In the genomic region with DNA sequence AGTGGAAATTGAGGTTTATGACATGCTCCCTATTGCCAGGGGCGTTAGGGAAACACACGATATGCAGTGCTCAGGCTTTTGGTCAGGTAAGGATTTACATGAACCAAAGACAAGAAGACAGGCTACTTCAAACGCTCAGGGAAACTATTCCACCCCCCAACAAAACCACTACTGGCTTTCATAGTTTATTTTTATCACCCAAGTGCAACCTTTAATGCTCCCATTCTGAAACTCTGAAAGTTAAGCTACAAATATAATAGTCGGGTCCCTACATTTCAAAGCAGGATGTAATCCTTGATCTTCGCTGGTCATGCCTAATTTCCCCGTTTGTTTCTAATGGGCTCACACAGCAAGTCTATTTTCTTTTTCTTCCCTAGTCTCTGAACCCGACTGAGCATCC, we compare ENCODE assay signal across 35 mouse cellular contexts. TPM values are rescaled to one million over a fixed set of nuclear protein-coding genes. Genes with fewer than 3 reads are reported as not detected.
"Had no signal": no experiment of that assay in that cellular context is flagged by ENCODE, and none has a peak within 500 bp of the region (broad histone marks: within the 10 kb centered on the region; RNA-seq: fewer than 3 reads in every experiment).

No protein-coding gene starts in this region.

- H3K4me3 ChIP-seq: gastrocnemius, adult 2 months; heart, embryonic 10.5 days; heart, embryonic 12.5 days; hindbrain, embryonic 10.5 days; hindbrain, embryonic 13.5 days; intestine, embryonic 15.5 days; layer of hippocampus, adult 2 months; limb, embryonic 13.5 days; limb, embryonic 15.5 days; liver, embryonic 12.5 days had no signal

- DNase-seq: gastrocnemius, adult 2 months; gastrocnemius, postnatal 10 days; gastrocnemius, postnatal 25 days; heart, adult 18-20 months; heart, postnatal 10 days; heart, postnatal 4 days; kidney, adult 18-20 months; kidney, adult 8-10 months; kidney, postnatal 10 days; kidney, postnatal 25 days; kidney, postnatal 4 days; layer of hippocampus, postnatal 36 days; left cerebral cortex, postnatal 4 days had no signal

- H3K9ac ChIP-seq: heart, embryonic 12.5 days; hindbrain, embryonic 13.5 days; intestine, embryonic 15.5 days; limb, embryonic 13.5 days; limb, embryonic 15.5 days; liver, embryonic 12.5 days; liver, embryonic 14.5 days had no signal

- H3K4me1 ChIP-seq: liver, embryonic 12.5 days had no signal

- H3K9me3 ChIP-seq: heart, embryonic 10.5 days; heart, embryonic 12.5 days; hindbrain, embryonic 10.5 days; hindbrain, embryonic 13.5 days; intestine, embryonic 15.5 days; limb, embryonic 13.5 days; limb, embryonic 15.5 days; liver, embryonic 12.5 days had no signal

- ATAC-seq: hindbrain, embryonic 16.5 days; inflammation-experienced regulatory T-cells, adult 6 months; intestine, embryonic 15.5 days; intestine, postnatal 0 days; liver, embryonic 12.5 days had no signal

- H3K27ac ChIP-seq: gastrocnemius, adult 2 months; heart, embryonic 10.5 days; hindbrain, embryonic 10.5 days; hindbrain, embryonic 13.5 days; intestine, embryonic 15.5 days; layer of hippocampus, adult 2 months; limb, embryonic 13.5 days; limb, embryonic 15.5 days; liver, embryonic 12.5 days; liver, embryonic 14.5 days had no signal

- H3K4me2 ChIP-seq: heart, embryonic 12.5 days; hindbrain, embryonic 13.5 days; intestine, embryonic 15.5 days; limb, embryonic 13.5 days; limb, embryonic 15.5 days; liver, embryonic 12.5 days had no signal

- H3K36me3 ChIP-seq: heart, embryonic 10.5 days; heart, embryonic 12.5 days; hindbrain, embryonic 10.5 days; hindbrain, embryonic 13.5 days; intestine, embryonic 15.5 days; limb, embryonic 13.5 days; limb, embryonic 15.5 days; liver, embryonic 12.5 days had no signal

RNA-seq across cellular contexts. Expression of a gene that starts 1.3 kb away (rescaled TPM):
- total RNA-seq: gastrocnemius, adult 2 months; gastrocnemius, postnatal 25 days; granulocyte monocyte progenitor cell, adult 5-6 weeks; heart, adult 18-20 months; heart, adult 8-10 months; heart, postnatal 10 days; heart, postnatal 25 days; heart, postnatal 4 days; layer of hippocampus, postnatal 36 days; left cerebral cortex, adult 8-10 months; left cerebral cortex, postnatal 10 days; left cerebral cortex, postnatal 25 days; left cerebral cortex, postnatal 4 days; liver, adult 2 months had no signal
- polyA plus RNA-seq: heart, embryonic 12.5 days; heart, embryonic 14.5 days; hindbrain, embryonic 16.5 days; inflammation-experienced regulatory T-cells, adult 6 months; intestine, embryonic 15.5 days; intestine, postnatal 0 days; kidney, embryonic 14.5 days; liver, adult 2 months; liver, embryonic 12.5 days; liver, embryonic 14.5 days had no signal
